Comparison of ENCODE assay signal across 19 mouse cellular contexts in genomic region chr14:20225525-20225924, GRCm38 (mm10). TPM values are rescaled to one million over a fixed set of nuclear protein-coding genes. Genes with fewer than 3 reads are reported as not detected.
DNase-seq lines count a peak whose midpoint lies in the region; ATAC-seq lines count a peak whose summit lies in the region.
"Had no signal": no experiment of that assay in that cellular context is flagged by ENCODE, and none has a peak within 500 bp of the region (broad histone marks: within the 10 kb centered on the region; RNA-seq: fewer than 3 reads in every experiment).

No protein-coding gene starts in this region.

- peaks cover 10% of the 10 kb centered on the region for H3K4me1 ChIP-seq in neural tube, embryonic 11.5 days (ENCODE audit: control insufficient read depth, insufficient read depth, low read length)
- peaks cover 14% of the 10 kb centered on the region; the same call in 1 of the 2 replicates for H3K4me1 ChIP-seq in neural tube, embryonic 15.5 days
- peaks cover 9% of the 10 kb centered on the region for H3K4me1 ChIP-seq in hindbrain, embryonic 11.5 days (replicated peaks; ENCODE audit: control insufficient read depth, insufficient read depth, low read length)
- peaks cover 31% of the 10 kb centered on the region for H3K4me1 ChIP-seq in midbrain, embryonic 11.5 days (ENCODE audit: control insufficient read depth, insufficient read depth, low read length)
- peaks cover 8% of the 10 kb centered on the region for H3K4me1 ChIP-seq in heart, embryonic 11.5 days (ENCODE audit: control insufficient read depth, insufficient read depth, low read length)

- DNase-seq in neural tube, embryonic 11.5 days (ENCODE audit: low spot score) = peak; percentile 71
- peak; percentile 70 for DNase-seq in hindbrain, embryonic 11.5 days (ENCODE audit: low spot score)
- DNase-seq in midbrain, embryonic 11.5 days (ENCODE audit: low spot score, missing footprints) = peak; percentile 93
- no peak for DNase-seq in cerebellum, postnatal 14 days
- no peak for DNase-seq in left cerebral cortex, postnatal 4 days
- DNase-seq in spleen, postnatal 4 days (ENCODE audit: low spot score in 2 of 2) = no peak
- DNase-seq: cerebellum, adult 9-11 months; gastrocnemius, postnatal 36 days; kidney, adult 9 months; lung, embryonic 14.5 days; thymus, adult 2 months had no signal

- peak overlapping the region; percentile 58; the same call in 1 of the 2 replicates for H3K27ac ChIP-seq in neural tube, embryonic 11.5 days (ENCODE audit: low read depth, low read length)
- no peak overlapping the region for H3K27ac ChIP-seq in neural tube, embryonic 15.5 days (replicated peaks)
- peak overlapping the region; percentile 68 for H3K27ac ChIP-seq in hindbrain, embryonic 11.5 days (ENCODE audit: low read depth, low read length)
- peak overlapping the region; percentile 68 for H3K27ac ChIP-seq in midbrain, embryonic 11.5 days (ENCODE audit: low read depth, low read length)
- no peak overlapping the region for H3K27ac ChIP-seq in heart, embryonic 11.5 days (ENCODE audit: low read depth, low read length)

- 31% methylated on average over 4 of the region's 4 CpGs for WGBS in neural tube, embryonic 11.5 days
- 17% methylated on average over 4 of the region's 4 CpGs for WGBS in neural tube, embryonic 15.5 days
- 16% methylated on average over 4 of the region's 4 CpGs for WGBS in hindbrain, embryonic 11.5 days
- 20% methylated on average over 4 of the region's 4 CpGs for WGBS in midbrain, embryonic 11.5 days
- WGBS in heart, embryonic 11.5 days (ENCODE audit: insufficient replicate concordance) = 64% methylated on average over 4 of the region's 4 CpGs

- no peaks in the 10 kb centered on the region for H3K36me3 ChIP-seq in neural tube, embryonic 11.5 days (ENCODE audit: control insufficient read depth, insufficient read depth, low read length)
- no peaks in the 10 kb centered on the region for H3K36me3 ChIP-seq in neural tube, embryonic 15.5 days
- H3K36me3 ChIP-seq in hindbrain, embryonic 11.5 days (ENCODE audit: control insufficient read depth, insufficient read depth, low read length) = no peaks in the 10 kb centered on the region
- no peaks in the 10 kb centered on the region for H3K36me3 ChIP-seq in midbrain, embryonic 11.5 days (ENCODE audit: control insufficient read depth, insufficient read depth, low read length)
- H3K36me3 ChIP-seq in heart, embryonic 11.5 days (ENCODE audit: control insufficient read depth, insufficient read depth, low read length) = no peaks in the 10 kb centered on the region

- H3K4me3 ChIP-seq in neural tube, embryonic 11.5 days (ENCODE audit: low read depth, low read length) = no peak overlapping the region
- H3K4me3 ChIP-seq in neural tube, embryonic 15.5 days (replicated peaks) = no peak overlapping the region
- H3K4me3 ChIP-seq in hindbrain, embryonic 11.5 days (ENCODE audit: low read depth, low read length) = no peak overlapping the region
- no peak overlapping the region for H3K4me3 ChIP-seq in midbrain, embryonic 11.5 days (ENCODE audit: low read depth, low read length)
- no peak overlapping the region for H3K4me3 ChIP-seq in heart, embryonic 11.5 days (ENCODE audit: low read depth, low read length)
- H3K4me3 ChIP-seq: erythroblast, embryonic 14.5 days had no signal

- peak; percentile 77 for ATAC-seq in neural tube, embryonic 11.5 days (ENCODE audit: insufficient read depth, low FRiP score, low TSS enrichment)
- no peak for ATAC-seq in neural tube, embryonic 15.5 days (ENCODE audit: low FRiP score)
- peak; percentile 83 for ATAC-seq in hindbrain, embryonic 11.5 days (ENCODE audit: low FRiP score)
- peak; percentile 80 for ATAC-seq in midbrain, embryonic 11.5 days (ENCODE audit: low FRiP score)
- ATAC-seq in heart, embryonic 11.5 days (replicated peaks; ENCODE audit: insufficient number of reproducible peaks, low FRiP score, low TSS enrichment) = no peak

- H3K9ac ChIP-seq in neural tube, embryonic 11.5 days (ENCODE audit: low read length) = no peak overlapping the region
- H3K9ac ChIP-seq in neural tube, embryonic 15.5 days (replicated peaks) = no peak overlapping the region
- no peak overlapping the region for H3K9ac ChIP-seq in hindbrain, embryonic 11.5 days (ENCODE audit: low read depth, low read length)
- H3K9ac ChIP-seq in midbrain, embryonic 11.5 days (ENCODE audit: low read length) = no peak overlapping the region; the same call in 1 of the 2 replicates
- no peak overlapping the region for H3K9ac ChIP-seq in heart, embryonic 11.5 days (ENCODE audit: low read depth, low read length)
- H3K9ac ChIP-seq: lung, embryonic 14.5 days had no signal

- H3K4me2 ChIP-seq in neural tube, embryonic 11.5 days (ENCODE audit: low read depth) = no peak overlapping the region
- no peak overlapping the region for H3K4me2 ChIP-seq in neural tube, embryonic 15.5 days
- H3K4me2 ChIP-seq in hindbrain, embryonic 11.5 days (replicated peaks; ENCODE audit: low read depth, low read length) = no peak overlapping the region
- H3K4me2 ChIP-seq in midbrain, embryonic 11.5 days = peak overlapping the region; percentile 16; the same call in 1 of the 2 replicates
- H3K4me2 ChIP-seq in heart, embryonic 11.5 days = no peak overlapping the region
- H3K4me2 ChIP-seq: lung, embryonic 14.5 days had no signal

- intact Hi-C loops in left cerebral cortex, postnatal 4 days (cut with DNase I) = no loop called here

- H3K27me3 ChIP-seq in neural tube, embryonic 11.5 days (ENCODE audit: control insufficient read depth, insufficient read depth, low read length) = no peaks in the 10 kb centered on the region
- H3K27me3 ChIP-seq in neural tube, embryonic 15.5 days (replicated peaks) = no peaks in the 10 kb centered on the region
- no peaks in the 10 kb centered on the region for H3K27me3 ChIP-seq in hindbrain, embryonic 11.5 days (ENCODE audit: control insufficient read depth, insufficient read depth, low read length)
- no peaks in the 10 kb centered on the region; the same call in 1 of the 2 replicates for H3K27me3 ChIP-seq in midbrain, embryonic 11.5 days (ENCODE audit: control insufficient read depth, insufficient read depth, low read length)
- no peaks in the 10 kb centered on the region for H3K27me3 ChIP-seq in heart, embryonic 11.5 days (ENCODE audit: control insufficient read depth, insufficient read depth, low read length)

- H3K9me3 ChIP-seq in neural tube, embryonic 11.5 days (ENCODE audit: control insufficient read depth, low read length) = no peaks in the 10 kb centered on the region
- H3K9me3 ChIP-seq in neural tube, embryonic 15.5 days (replicated peaks) = no peaks in the 10 kb centered on the region
- no peaks in the 10 kb centered on the region for H3K9me3 ChIP-seq in hindbrain, embryonic 11.5 days (ENCODE audit: control insufficient read depth, low read length)
- no peaks in the 10 kb centered on the region for H3K9me3 ChIP-seq in midbrain, embryonic 11.5 days (ENCODE audit: control insufficient read depth, low read length)
- no peaks in the 10 kb centered on the region for H3K9me3 ChIP-seq in heart, embryonic 11.5 days (replicated peaks; ENCODE audit: control insufficient read depth, low read length)

RNA-seq across cellular contexts. Expression of gene Kcnk16, which starts 43.5 kb away (rescaled TPM):
- not detected in 2 replicates for polyA plus RNA-seq in neural tube, embryonic 11.5 days (2014; fragmentation: Nextera tagmentation; extraction: Ambion mirVana)
- 0.19 TPM in 1 of 2 replicates, not detected in the other for polyA plus RNA-seq in neural tube, embryonic 15.5 days (2015; fragmentation: Nextera tagmentation; extraction: Ambion mirVana)
- polyA plus RNA-seq in hindbrain, embryonic 11.5 days (2014; fragmentation: Nextera tagmentation; extraction: Ambion mirVana) = 0.15 TPM in 1 of 2 replicates, not detected in the other
- polyA plus RNA-seq in midbrain, embryonic 11.5 days (2014; fragmentation: Nextera tagmentation; extraction: Ambion mirVana) = not detected in 2 replicates
- total RNA-seq in left cerebral cortex, postnatal 4 days (2021) = not detected
- not detected in 2 replicates for polyA plus RNA-seq in heart, embryonic 11.5 days (2014; fragmentation: Nextera tagmentation; extraction: Ambion mirVana)
- total RNA-seq: gastrocnemius, postnatal 36 days; MEL had no signal
- polyA plus RNA-seq: C2C12; heart, postnatal 0 days; limb, embryonic 11.5 days; spleen, adult 2 months had no signal

RNA-seq across cellular contexts. Expression of gene Kcnk5, which starts 43.9 kb away (rescaled TPM):
- polyA plus RNA-seq in neural tube, embryonic 11.5 days (2014; fragmentation: Nextera tagmentation; extraction: Ambion mirVana) = 8.8 and 9.1 TPM in 2 replicates
- polyA plus RNA-seq in neural tube, embryonic 15.5 days (2015; fragmentation: Nextera tagmentation; extraction: Ambion mirVana) = 1.5 and 4.2 TPM in 2 replicates
- 4.6 and 8.5 TPM in 2 replicates for polyA plus RNA-seq in hindbrain, embryonic 11.5 days (2014; fragmentation: Nextera tagmentation; extraction: Ambion mirVana)
- polyA plus RNA-seq in midbrain, embryonic 11.5 days (2014; fragmentation: Nextera tagmentation; extraction: Ambion mirVana) = 4.5 and 6.6 TPM in 2 replicates
- total RNA-seq in left cerebral cortex, postnatal 4 days (2021) = 1 to 10 TPM in 1 of 2 experiments, under 1 TPM in 1; 0.83 to 1.0 TPM
- polyA plus RNA-seq in heart, embryonic 11.5 days (2014; fragmentation: Nextera tagmentation; extraction: Ambion mirVana) = 2.2 and 2.9 TPM in 2 replicates

Comparison
In these comparisons a context has a peak if more than half of its experiments do, and no peak if none do; other contexts are left out.
1. ATAC-seq: peak in neural tube, embryonic 11.5 days (single experiment), hindbrain, embryonic 11.5 days (single experiment) and midbrain, embryonic 11.5 days (single experiment); none in neural tube, embryonic 15.5 days (single experiment) and heart, embryonic 11.5 days (single experiment).
2. H3K27ac ChIP-seq: peak in neural tube, embryonic 11.5 days (single experiment), hindbrain, embryonic 11.5 days (single experiment) and midbrain, embryonic 11.5 days (single experiment); none in neural tube, embryonic 15.5 days (single experiment) and heart, embryonic 11.5 days (single experiment).
3. DNase-seq: peak in neural tube, embryonic 11.5 days (single experiment), hindbrain, embryonic 11.5 days (single experiment) and midbrain, embryonic 11.5 days (single experiment); none in cerebellum, postnatal 14 days (0 of 2), left cerebral cortex, postnatal 4 days (single experiment) and spleen, postnatal 4 days (0 of 2).